Mouse (Mus musculus): ENCODE results near the gene Spock1. TPM values are rescaled to one million over a fixed set of nuclear protein-coding genes. Genes with fewer than 3 reads are reported as not detected.

The Spock1 gene
- polyA plus RNA-seq, 1 experiment from 2014 or later, result 3.3 TPM

- 82% methylated on average over 3 of the region's 3 CpGs for WGBS
- no peak overlapping the region for H3K4me3 ChIP-seq
- H3K4me1 ChIP-seq, result no peaks in the 10 kb centered on the region
- H3K4me2 ChIP-seq, result no peak overlapping the region
- no peak overlapping the region for H3K27ac ChIP-seq
- no peaks in the 10 kb centered on the region for H3K36me3 ChIP-seq
- no peak for ATAC-seq (ENCODE audit: insufficient number of reproducible peaks, low FRiP score, low TSS enrichment, low read depth)
- H3K9ac ChIP-seq, result no peak overlapping the region
- no peaks in the 10 kb centered on the region for H3K9me3 ChIP-seq
- H3K27me3 ChIP-seq, result no peaks in the 10 kb centered on the region
Measured at GRCm38 (mm10) chr13:57756316-57756715, 151.8 kb downstream of the Spock1 start.

- no peak overlapping the region for H3K4me3 ChIP-seq
- no peaks in the 10 kb centered on the region for H3K36me3 ChIP-seq
- ATAC-seq (ENCODE audit: insufficient number of reproducible peaks, low FRiP score, low TSS enrichment, low read depth), result no peak
- H3K9me3 ChIP-seq, result no peaks in the 10 kb centered on the region
- no peak overlapping the region for H3K27ac ChIP-seq
- H3K4me2 ChIP-seq, result no peak overlapping the region
- 77% methylated on average over 7 of the region's 7 CpGs for WGBS
- no peak overlapping the region for H3K9ac ChIP-seq
- no peaks in the 10 kb centered on the region for H3K4me1 ChIP-seq
- H3K27me3 ChIP-seq, result no peaks in the 10 kb centered on the region
Measured at GRCm38 (mm10) chr13:57750831-57751230, 157.3 kb downstream of the Spock1 start.

GRCm38 (mm10) chr13:57744667-57745066, 163.5 kb downstream of the Spock1 start:
- H3K4me3 ChIP-seq, result no peak overlapping the region
- H3K9me3 ChIP-seq, result no peaks in the 10 kb centered on the region
- no peak overlapping the region for H3K27ac ChIP-seq
- H3K36me3 ChIP-seq, result no peaks in the 10 kb centered on the region
- no peak overlapping the region for H3K4me2 ChIP-seq
- 0 out of 2 replicates have a peak, but pooled peaks cover 5% of the 10 kb centered on the region for H3K27me3 ChIP-seq
- 71% methylated on average over 3 of the region's 3 CpGs for WGBS
- H3K9ac ChIP-seq, result no peak overlapping the region
- H3K4me1 ChIP-seq, result peaks cover 11% of the 10 kb centered on the region; the same call in 1 of the 2 replicates
- ATAC-seq (ENCODE audit: insufficient number of reproducible peaks, low FRiP score, low TSS enrichment, low read depth), result no peak

GRCm38 (mm10) chr13:57741186-57741585, 166.9 kb downstream of the Spock1 start:
- Histone ChIP-seq H3K27ac (no peak overlapping the region), H3K36me3 (no peaks in the 10 kb centered on the region), H3K27me3 (0 out of 2 replicates have a peak, but pooled peaks cover 5% of the 10 kb centered on the region), H3K9ac (no peak overlapping the region), H3K4me3 (no peak overlapping the region), H3K4me2 (no peak overlapping the region), H3K9me3 (no peaks in the 10 kb centered on the region), H3K4me1 (peaks cover 14% of the 10 kb centered on the region; the same call in 1 of the 2 replicates)
- no peak for ATAC-seq (ENCODE audit: insufficient number of reproducible peaks, low FRiP score, low TSS enrichment, low read depth)
- 45% methylated on average over 6 of the region's 6 CpGs for WGBS

- H3K27ac ChIP-seq, result no peak overlapping the region
- H3K4me2 ChIP-seq, result no peak overlapping the region
- 0 out of 2 replicates have a peak, but pooled peaks cover 5% of the 10 kb centered on the region for H3K27me3 ChIP-seq
- no peak overlapping the region for H3K4me3 ChIP-seq
- ATAC-seq (ENCODE audit: insufficient number of reproducible peaks, low FRiP score, low TSS enrichment, low read depth), result no peak
- no peaks in the 10 kb centered on the region for H3K36me3 ChIP-seq
- H3K4me1 ChIP-seq, result peaks cover 17% of the 10 kb centered on the region; the same call in 1 of the 2 replicates
- no peak overlapping the region for H3K9ac ChIP-seq
- 73% methylated on average over 5 of the region's 5 CpGs for WGBS
- H3K9me3 ChIP-seq, result no peaks in the 10 kb centered on the region
Measured at GRCm38 (mm10) chr13:57740473-57740872, 167.7 kb downstream of the Spock1 start.

GRCm38 (mm10) chr13:57736060-57736459, 172.1 kb downstream of the Spock1 start:
- peaks cover 8% of the 10 kb centered on the region; the same call in 1 of the 2 replicates for H3K4me1 ChIP-seq
- H3K36me3 ChIP-seq, result no peaks in the 10 kb centered on the region
- no peaks in the 10 kb centered on the region for H3K9me3 ChIP-seq
- H3K9ac ChIP-seq, result no peak overlapping the region
- no peak for ATAC-seq (ENCODE audit: insufficient number of reproducible peaks, low FRiP score, low TSS enrichment, low read depth)
- H3K27me3 ChIP-seq, result 0 out of 2 replicates have a peak, but pooled peaks cover 5% of the 10 kb centered on the region
- no peak overlapping the region for H3K4me3 ChIP-seq
- no peak overlapping the region for H3K27ac ChIP-seq
- 28% methylated on average over 7 of the region's 7 CpGs for WGBS
- no peak overlapping the region for H3K4me2 ChIP-seq

- 86% methylated on average over 4 of the region's 4 CpGs for WGBS
- Histone ChIP-seq H3K9me3 (no peaks in the 10 kb centered on the region), H3K27me3 (no peaks in the 10 kb centered on the region), H3K27ac (no peak overlapping the region), H3K4me1 (peaks cover 6% of the 10 kb centered on the region; the same call in 1 of the 2 replicates), H3K36me3 (no peaks in the 10 kb centered on the region), H3K4me2 (no peak overlapping the region), H3K9ac (no peak overlapping the region), H3K4me3 (no peak overlapping the region)
- no peak for ATAC-seq (ENCODE audit: insufficient number of reproducible peaks, low FRiP score, low TSS enrichment, low read depth)
Measured at GRCm38 (mm10) chr13:57734549-57734948, 173.6 kb downstream of the Spock1 start.

- no peak overlapping the region for H3K9ac ChIP-seq
- no peak overlapping the region for H3K4me3 ChIP-seq
- H3K4me1 ChIP-seq, result peaks cover 6% of the 10 kb centered on the region; the same call in 1 of the 2 replicates
- no peaks in the 10 kb centered on the region for H3K27me3 ChIP-seq
- WGBS, result 77% methylated on average over 1 of the region's 1 CpGs
- H3K4me2 ChIP-seq, result no peak overlapping the region
- no peak for ATAC-seq (ENCODE audit: insufficient number of reproducible peaks, low FRiP score, low TSS enrichment, low read depth)
- H3K27ac ChIP-seq, result no peak overlapping the region
- H3K36me3 ChIP-seq, result no peaks in the 10 kb centered on the region
- H3K9me3 ChIP-seq, result no peaks in the 10 kb centered on the region
Measured at GRCm38 (mm10) chr13:57733521-57733920, 174.6 kb downstream of the Spock1 start.

GRCm38 (mm10) chr13:57732251-57732650, 175.9 kb downstream of the Spock1 start:
- Histone ChIP-seq H3K4me1 (peaks cover 6% of the 10 kb centered on the region; the same call in 1 of the 2 replicates), H3K27ac (no peak overlapping the region), H3K4me3 (no peak overlapping the region), H3K27me3 (no peaks in the 10 kb centered on the region), H3K4me2 (no peak overlapping the region), H3K9me3 (no peaks in the 10 kb centered on the region), H3K36me3 (no peaks in the 10 kb centered on the region), H3K9ac (no peak overlapping the region)
- no peak for ATAC-seq (ENCODE audit: insufficient number of reproducible peaks, low FRiP score, low TSS enrichment, low read depth)
- WGBS, result 65% methylated on average over 2 of the region's 2 CpGs

GRCm38 (mm10) chr13:57727716-57728115, 180.4 kb downstream of the Spock1 start:
- WGBS, result 95% methylated on average over 11 of the region's 11 CpGs
- no peak for ATAC-seq (ENCODE audit: insufficient number of reproducible peaks, low FRiP score, low TSS enrichment, low read depth)
- Histone ChIP-seq H3K4me2 (no peak overlapping the region), H3K9ac (no peak overlapping the region), H3K36me3 (no peaks in the 10 kb centered on the region), H3K9me3 (no peaks in the 10 kb centered on the region), H3K27me3 (no peaks in the 10 kb centered on the region), H3K27ac (no peak overlapping the region), H3K4me3 (no peak overlapping the region), H3K4me1 (no peaks in the 10 kb centered on the region)

GRCm38 (mm10) chr13:57726654-57727053, 181.5 kb downstream of the Spock1 start:
- Histone ChIP-seq H3K9me3 (no peaks in the 10 kb centered on the region), H3K4me2 (no peak overlapping the region), H3K4me3 (no peak overlapping the region), H3K4me1 (no peaks in the 10 kb centered on the region), H3K36me3 (no peaks in the 10 kb centered on the region), H3K27ac (no peak overlapping the region), H3K27me3 (no peaks in the 10 kb centered on the region), H3K9ac (no peak overlapping the region)
- 88% methylated on average over 7 of the region's 7 CpGs for WGBS
- ATAC-seq (ENCODE audit: insufficient number of reproducible peaks, low FRiP score, low TSS enrichment, low read depth), result no peak

GRCm38 (mm10) chr13:57722329-57722936, 185.7 kb downstream of the Spock1 start:
- ATAC-seq (ENCODE audit: insufficient number of reproducible peaks, low FRiP score, low TSS enrichment, low read depth), result no peak
- Histone ChIP-seq H3K4me3 (no peak overlapping the region), H3K9ac (no peak overlapping the region), H3K4me1 (no peaks in the 10 kb centered on the region), H3K27me3 (no peaks in the 10 kb centered on the region), H3K36me3 (no peaks in the 10 kb centered on the region), H3K27ac (no peak overlapping the region), H3K9me3 (no peaks in the 10 kb centered on the region), H3K4me2 (no peak overlapping the region)
- 47% methylated on average over 17 of the region's 17 CpGs for WGBS
